Mouse (Mus musculus): ENCODE measurements at regions not wholly inside any gene's neighbourhood (a gene's known extent, or its start where the extent isn't known, plus 50 kb on each side); places are given as distances from the start of the nearest gene placed in this dataset.
A peak's percentile ranks its signal among the peaks of the same experiment; 100 is the strongest.

- no peak for DNase-seq
- intact Hi-C loops (cut with DNase I; ENCODE audit: low total_unique reads), result no loop called here
Measured at GRCm38 (mm10) chr17:4382716-4383115, 611.4 kb upstream of the Arid1b start.

- DNase-seq, result no peak
- intact Hi-C loops (cut with DNase I; ENCODE audit: low total_unique reads), result no loop called here
Measured at GRCm38 (mm10) chr17:4387616-4388015, 606.5 kb upstream of the Arid1b start.

- intact Hi-C loops (cut with DNase I; ENCODE audit: low total_unique reads), result no loop called here
- no peak for DNase-seq
Measured at GRCm38 (mm10) chr17:4390012-4390411, 604.1 kb upstream of the Arid1b start.

- intact Hi-C loops (cut with DNase I; ENCODE audit: low total_unique reads), result no loop called here
- no peak for DNase-seq
Measured at GRCm38 (mm10) chr17:4390577-4390976, 603.6 kb upstream of the Arid1b start.

GRCm38 (mm10) chr17:4391210-4391609 is 602.9 kb upstream of the Arid1b start:
- DNase-seq, result no peak
- intact Hi-C loops (cut with DNase I; ENCODE audit: low total_unique reads), result no loop called here

- intact Hi-C loops (cut with DNase I; ENCODE audit: low total_unique reads), result no loop called here
- DNase-seq, result no peak
Measured at GRCm38 (mm10) chr17:4396119-4396518, 598.0 kb upstream of the Arid1b start.

- intact Hi-C loops (cut with DNase I; ENCODE audit: low total_unique reads), result no loop called here
Measured at GRCm38 (mm10) chr17:4417686-4418085, 576.4 kb upstream of the Arid1b start.

GRCm38 (mm10) chr17:4424451-4425168 is 569.5 kb upstream of the Arid1b start:
- intact Hi-C loops (cut with DNase I; ENCODE audit: low total_unique reads), result no loop called here
- DNase-seq, result peak; percentile 13

More at GRCm38 (mm10) chr17:4417686-4418085, 576.4 kb upstream of the Arid1b start:
- DNase-seq, result peak; percentile 19

- no peak for DNase-seq
- intact Hi-C loops (cut with DNase I; ENCODE audit: low total_unique reads), result no loop called here
Measured at GRCm38 (mm10) chr17:4425342-4425741, 568.8 kb upstream of the Arid1b start.

- DNase-seq, result no peak
- intact Hi-C loops (cut with DNase I; ENCODE audit: low total_unique reads), result no loop called here
Measured at GRCm38 (mm10) chr17:4429036-4429435, 565.1 kb upstream of the Arid1b start.

GRCm38 (mm10) chr17:4445606-4446005 is 548.5 kb upstream of the Arid1b start:
- DNase-seq, result no peak

GRCm38 (mm10) chr17:4457491-4457890 is 536.6 kb upstream of the Arid1b start:
- intact Hi-C loops (cut with DNase I; ENCODE audit: low total_unique reads), result no loop called here
- DNase-seq, result no peak

More at GRCm38 (mm10) chr17:4445606-4446005, 548.5 kb upstream of the Arid1b start:
- intact Hi-C loops (cut with DNase I; ENCODE audit: low total_unique reads), result no loop called here

GRCm38 (mm10) chr17:4461541-4461940 is 532.6 kb upstream of the Arid1b start:
- DNase-seq, result no peak
- intact Hi-C loops (cut with DNase I; ENCODE audit: low total_unique reads), result no loop called here

GRCm38 (mm10) chr17:4464286-4464880 is 529.7 kb upstream of the Arid1b start:
- no peak for DNase-seq
- intact Hi-C loops (cut with DNase I; ENCODE audit: low total_unique reads), result no loop called here

- no peak for DNase-seq
- intact Hi-C loops (cut with DNase I; ENCODE audit: low total_unique reads), result no loop called here
Measured at GRCm38 (mm10) chr17:4465741-4466140, 528.4 kb upstream of the Arid1b start.

GRCm38 (mm10) chr17:4472412-4472811 is 521.7 kb upstream of the Arid1b start:
- intact Hi-C loops (cut with DNase I; ENCODE audit: low total_unique reads), result no loop called here
- DNase-seq, result no peak

GRCm38 (mm10) chr17:4474350-4474749 is 519.8 kb upstream of the Arid1b start:
- intact Hi-C loops (cut with DNase I; ENCODE audit: low total_unique reads), result no loop called here
- no peak for DNase-seq

- no peak for DNase-seq
- intact Hi-C loops (cut with DNase I; ENCODE audit: low total_unique reads), result no loop called here
Measured at GRCm38 (mm10) chr17:4475665-4476064, 518.5 kb upstream of the Arid1b start.

- intact Hi-C loops (cut with DNase I; ENCODE audit: low total_unique reads), result no loop called here
- no peak for DNase-seq
Measured at GRCm38 (mm10) chr17:4494392-4494791, 499.7 kb upstream of the Arid1b start.

GRCm38 (mm10) chr17:4500504-4500903 is 493.6 kb upstream of the Arid1b start:
- intact Hi-C loops (cut with DNase I; ENCODE audit: low total_unique reads), result no loop called here
- DNase-seq, result no peak

GRCm38 (mm10) chr17:4501029-4501428 is 493.1 kb upstream of the Arid1b start:
- DNase-seq, result peak; percentile 51
- intact Hi-C loops (cut with DNase I; ENCODE audit: low total_unique reads), result no loop called here
